Mouse (Mus musculus): ENCODE measurements around the gene Btbd35f16. TPM values are rescaled to one million over a fixed set of nuclear protein-coding genes. Genes with fewer than 3 reads are reported as not detected.
"Not testable (repeated sequence)": the region's sequence is repeated elsewhere in the genome, so short reads cannot be mapped to it uniquely, and the experiment has no call there.

Gene Btbd35f16
- not detected in 2 replicates for total RNA-seq (2012; rRNA removed)
- not detected for polyA plus RNA-seq (2012; ENCODE audit: insufficient read depth in 1 of 2, insufficient read length in 2 of 2, low read depth in 1 of 2, low replicate concordance in 2 of 2, missing spikeins in 1 of 2)

- H3K9me3 ChIP-seq (replicated peaks; ENCODE audit: insufficient read depth, low read length); H3K4me3 ChIP-seq (ENCODE audit: control insufficient read depth in 1 of 2, insufficient read depth in 1 of 2, low read depth in 2 of 2, low read length in 2 of 2); DNase-seq (ENCODE audit: low read depth, low spot score); H3K27ac ChIP-seq (ENCODE audit: control insufficient read depth, low read depth, low read length); H3K27me3 ChIP-seq (ENCODE audit: control insufficient read depth in 1 of 2, insufficient read depth in 2 of 2, low read length in 2 of 2); H3K79me2 ChIP-seq (ENCODE audit: control insufficient read depth, insufficient read depth, low read length, poor library complexity); H3K36me3 ChIP-seq (ENCODE audit: control insufficient read depth in 1 of 2, insufficient read depth in 2 of 2, low read length in 2 of 2); H3K4me1 ChIP-seq (ENCODE audit: control insufficient read depth in 1 of 2, insufficient read depth in 2 of 2, low read length in 2 of 2); H3K9ac ChIP-seq (ENCODE audit: control insufficient read depth, low read depth, low read length, poor library complexity, severe bottlenecking): not testable (repeated sequence)
Measured at GRCm38 (mm10) chrX:3956902-3957301, at the start of gene Btbd35f16. Gene Btbd35f16 (minus strand): TSS chrX:3957002.

Other genes with a start within 250 kb of the Btbd35f16 start
- gene Btbd35f10, start 204.1 kb downstream of the Btbd35f16 start, total RNA-seq (2012; rRNA removed), result not detected in 2 replicates
- not detected for gene Btbd35f10, start 204.1 kb downstream of the Btbd35f16 start, polyA plus RNA-seq (2012; ENCODE audit: insufficient read depth in 1 of 2, insufficient read length in 2 of 2, low read depth in 1 of 2, low replicate concordance in 2 of 2, missing spikeins in 1 of 2)
- not detected in 2 replicates for gene Btbd35f3, start 80.7 kb upstream of the Btbd35f16 start, total RNA-seq (2012; rRNA removed)
- gene Btbd35f3, start 80.7 kb upstream of the Btbd35f16 start, polyA plus RNA-seq (2012; ENCODE audit: insufficient read depth in 1 of 2, insufficient read length in 2 of 2, low read depth in 1 of 2, low replicate concordance in 2 of 2, missing spikeins in 1 of 2), result not detected
- not detected in 2 replicates for gene Btbd35f28, start 239.6 kb upstream of the Btbd35f16 start, total RNA-seq (2012; rRNA removed)
- gene Btbd35f28, start 239.6 kb upstream of the Btbd35f16 start, polyA plus RNA-seq (2012; ENCODE audit: insufficient read depth in 1 of 2, insufficient read length in 2 of 2, low read depth in 1 of 2, low replicate concordance in 2 of 2, missing spikeins in 1 of 2), result not detected

Measured in MEL (cell line).